Mouse (Mus musculus) neural tube, embryonic 13.5 days (tissue): Measurements from ENCODE around the gene Atoh1. TPM values are rescaled to one million over a fixed set of nuclear protein-coding genes. Genes with fewer than 3 reads are reported as not detected.

Source experiments
- ATAC-seq: fragments of 200-750 bp; cut with Nextera tagmentation; 2 replicates; pipeline ENCODE4 v1.8.0; 2017; ENCODE audit warnings: low read depth, mild to moderate bottlenecking, moderate TSS enrichment, moderate library complexity
- H3K27ac ChIP-seq: fragments of 300-500 bp; sonication (generic); replicated peaks from 2 replicates; pipeline ENCODE4 v1.5.1; 2015; ENCODE audit warnings: moderate library complexity, mild to moderate bottlenecking, inconsistent platforms
- H3K27me3 ChIP-seq: fragments of 300-500 bp; sonication (generic); 2 replicates; pipeline ENCODE4 v1.6.1; 2015; ENCODE audit warnings: mild to moderate bottlenecking, inconsistent platforms
- H3K36me3 ChIP-seq: fragments of 300-500 bp; sonication (generic); 2 replicates; pipeline ENCODE4 v1.6.1; 2015; ENCODE audit warnings: mild to moderate bottlenecking, inconsistent platforms
- H3K4me1 ChIP-seq: fragments of 300-500 bp; sonication (generic); replicated peaks from 2 replicates; pipeline ENCODE4 v1.6.1; 2015; ENCODE audit warnings: inconsistent platforms
- H3K4me2 ChIP-seq: fragments of 300-500 bp; sonication (generic); 2 replicates; pipeline ENCODE4 v1.6.1; 2015; ENCODE audit warnings: inconsistent platforms, mild to moderate bottlenecking, moderate library complexity
- H3K4me3 ChIP-seq: fragments of 300-500 bp; sonication (generic); 2 replicates; pipeline ENCODE4 v1.5.1; 2015; ENCODE audit warnings: mild to moderate bottlenecking, inconsistent platforms
- H3K9ac ChIP-seq: fragments of 300-500 bp; sonication (generic); 2 replicates; pipeline ENCODE4 v1.6.1; 2015; ENCODE audit warnings: moderate library complexity, mild to moderate bottlenecking, inconsistent platforms
- H3K9me3 ChIP-seq: fragments of 300-500 bp; sonication (generic); 2 replicates; pipeline ENCODE4 v1.6.1; 2016; ENCODE audit warnings: inconsistent platforms
- WGBS: fragments of 180-500 bp; shearing (Covaris S2); methylation state at CpG from one replicate; pipeline ENCODE4 v1.1.7; 2015; 5-methylcytosine and 5-hydroxymethylcytosine counted together
- polyA plus RNA-seq: library from polyadenylated mRNA; unstranded; fragments of >200 nt; fragmentation: Nextera tagmentation; extraction: Ambion mirVana; gene quantifications from 2 replicates; pipeline ENCODE4 v1.2.1, GENCODE M21; 2015

Atoh1 gene
- polyA plus RNA-seq, 1 experiment from 2014 or later: 0.81 TPM

GRCm38 (mm10) chr6:64731621-64732320, 2.8 kb downstream of the Atoh1 start:
- no peak overlapping the region for H3K27ac ChIP-seq
- H3K4me1 ChIP-seq: peaks cover 44% of the 10 kb centered on the region
- no peaks in the 10 kb centered on the region for H3K9me3 ChIP-seq
- H3K36me3 ChIP-seq: no peaks in the 10 kb centered on the region
- no peak overlapping the region for H3K4me2 ChIP-seq
- 1% methylated on average over 8 of the region's 8 CpGs for whole genome bisulfite sequencing
- ATAC-seq: no peak
- H3K9ac ChIP-seq: no peak overlapping the region
- no peak overlapping the region for H3K4me3 ChIP-seq
- peaks cover 98% of the 10 kb centered on the region for H3K27me3 ChIP-seq

- Histone ChIP-seq H3K36me3 (no peaks in the 10 kb centered on the region), H3K9me3 (no peaks in the 10 kb centered on the region), H3K4me1 (peaks cover 35% of the 10 kb centered on the region), H3K27me3 (peaks cover 89% of the 10 kb centered on the region), H3K4me3 (no peak overlapping the region), H3K9ac (no peak overlapping the region), H3K27ac (no peak overlapping the region), H3K4me2 (no peak overlapping the region)
- ATAC-seq: no peak
- WGBS: under 1% methylated on average over 4 of the region's 4 CpGs
Measured at GRCm38 (mm10) chr6:64733311-64733710, 4.4 kb downstream of the Atoh1 start.

GRCm38 (mm10) chr6:64734441-64735320, 5.8 kb downstream of the Atoh1 start:
- H3K4me3 ChIP-seq: peak overlapping the region; percentile 44
- H3K9ac ChIP-seq: peak overlapping the region; percentile 46
- H3K36me3 ChIP-seq: no peaks in the 10 kb centered on the region
- H3K27ac ChIP-seq: no peak overlapping the region
- 1% methylated on average over 54 of the region's 54 CpGs for WGBS
- peaks cover 21% of the 10 kb centered on the region for H3K4me1 ChIP-seq
- peak; percentile 88 for ATAC-seq
- H3K27me3 ChIP-seq: peaks cover 84% of the 10 kb centered on the region
- peak overlapping the region; percentile 81 for H3K4me2 ChIP-seq
- no peaks in the 10 kb centered on the region for H3K9me3 ChIP-seq

- no peak overlapping the region for H3K9ac ChIP-seq
- ATAC-seq: no peak
- H3K9me3 ChIP-seq: no peaks in the 10 kb centered on the region
- H3K27ac ChIP-seq: no peak overlapping the region
- no peaks in the 10 kb centered on the region for H3K36me3 ChIP-seq
- H3K4me1 ChIP-seq: peaks cover 15% of the 10 kb centered on the region
- H3K4me2 ChIP-seq: no peak overlapping the region
- no peak overlapping the region for H3K4me3 ChIP-seq
- H3K27me3 ChIP-seq: peaks cover 74% of the 10 kb centered on the region
- WGBS: 77% methylated on average over 4 of the region's 4 CpGs
Measured at GRCm38 (mm10) chr6:64736317-64736716, 7.4 kb downstream of the Atoh1 start.

- Histone ChIP-seq H3K27me3 (peaks cover 15% of the 10 kb centered on the region), H3K27ac (no peak overlapping the region), H3K36me3 (no peaks in the 10 kb centered on the region), H3K9me3 (no peaks in the 10 kb centered on the region), H3K9ac (no peak overlapping the region), H3K4me3 (no peak overlapping the region), H3K4me2 (no peak overlapping the region), H3K4me1 (no peaks in the 10 kb centered on the region)
- no peak for ATAC-seq
- WGBS: 75% methylated on average over 2 of the region's 2 CpGs
Measured at GRCm38 (mm10) chr6:64742915-64743489, 14.1 kb downstream of the Atoh1 start.

GRCm38 (mm10) chr6:64754515-64754914, 25.6 kb downstream of the Atoh1 start:
- ATAC-seq: no peak
- Histone ChIP-seq H3K4me2 (no peak overlapping the region), H3K4me3 (no peak overlapping the region), H3K27me3 (no peaks in the 10 kb centered on the region), H3K9ac (no peak overlapping the region), H3K36me3 (no peaks in the 10 kb centered on the region), H3K9me3 (no peaks in the 10 kb centered on the region), H3K4me1 (no peaks in the 10 kb centered on the region), H3K27ac (no peak overlapping the region)
- WGBS: 82% methylated on average over 2 of the region's 2 CpGs

GRCm38 (mm10) chr6:64763901-64764300, 35.0 kb downstream of the Atoh1 start:
- H3K9ac ChIP-seq: no peak overlapping the region
- no peaks in the 10 kb centered on the region for H3K9me3 ChIP-seq
- no peak overlapping the region for H3K4me2 ChIP-seq
- no peaks in the 10 kb centered on the region for H3K36me3 ChIP-seq
- H3K27me3 ChIP-seq: no peaks in the 10 kb centered on the region
- no peak overlapping the region for H3K27ac ChIP-seq
- WGBS: 10% methylated on average over 8 of the region's 8 CpGs
- no peaks in the 10 kb centered on the region for H3K4me1 ChIP-seq
- no peak for ATAC-seq
- no peak overlapping the region for H3K4me3 ChIP-seq

- no peak for ATAC-seq
- Histone ChIP-seq H3K4me3 (no peak overlapping the region), H3K27me3 (no peaks in the 10 kb centered on the region), H3K9ac (no peak overlapping the region), H3K36me3 (no peaks in the 10 kb centered on the region), H3K9me3 (no peaks in the 10 kb centered on the region), H3K27ac (no peak overlapping the region), H3K4me2 (peak overlapping the region; percentile 33), H3K4me1 (peaks cover 3% of the 10 kb centered on the region)
- 1% methylated on average over 7 of the region's 7 CpGs for WGBS
Measured at GRCm38 (mm10) chr6:64773430-64773829, 44.5 kb downstream of the Atoh1 start.
